Mouse (Mus musculus) limb, embryonic 15.5 days (tissue): ENCODE measurements around the gene Ces2f. TPM values are rescaled to one million over a fixed set of nuclear protein-coding genes. Genes with fewer than 3 reads are reported as not detected.
"Not testable (repeated sequence)": the region's sequence is repeated elsewhere in the genome, so short reads cannot be mapped to it uniquely, and the experiment has no call there.

Source experiments
- ATAC-seq: fragments of 200-750 bp; cut with Nextera tagmentation; 2 replicates; pipeline ENCODE4 v1.8.0; 2017; ENCODE audit warnings: low read depth, moderate TSS enrichment; ENCODE audit not compliant: insufficient number of reproducible peaks, low FRiP score, low TSS enrichment
- H3K27ac ChIP-seq: fragments of 300-500 bp; sonication (generic); 2 replicates; pipeline ENCODE4 v1.5.1; 2015; ENCODE audit warnings: moderate library complexity, mild to moderate bottlenecking, inconsistent platforms
- H3K27me3 ChIP-seq: fragments of 300-500 bp; sonication (generic); 2 replicates; pipeline ENCODE4 v1.6.1; 2015; ENCODE audit warnings: inconsistent platforms
- H3K36me3 ChIP-seq: fragments of 300-500 bp; sonication (generic); 2 replicates; pipeline ENCODE4 v1.6.1; 2015; ENCODE audit warnings: inconsistent platforms
- H3K4me1 ChIP-seq: fragments of 300-500 bp; sonication (generic); 2 replicates; pipeline ENCODE4 v1.6.1; 2015; ENCODE audit warnings: inconsistent platforms
- H3K4me2 ChIP-seq: fragments of 300-500 bp; sonication (generic); 2 replicates; pipeline ENCODE4 v1.6.1; 2015; ENCODE audit warnings: mild to moderate bottlenecking, inconsistent platforms
- H3K4me3 ChIP-seq: fragments of 300-500 bp; sonication (generic); 2 replicates; pipeline ENCODE4 v1.5.1; 2015; ENCODE audit warnings: mild to moderate bottlenecking, inconsistent platforms
- H3K9ac ChIP-seq: fragments of 300-500 bp; sonication (generic); 2 replicates; pipeline ENCODE4 v1.6.1; 2015; ENCODE audit warnings: inconsistent platforms
- H3K9me3 ChIP-seq: fragments of 300-500 bp; sonication (generic); 2 replicates; pipeline ENCODE4 v1.6.1; 2016; ENCODE audit warnings: inconsistent platforms
- WGBS: fragments of 180-500 bp; shearing (Covaris S2); methylation state at CpG from one replicate; pipeline ENCODE4 v1.1.7; 2015; 5-methylcytosine and 5-hydroxymethylcytosine counted together
- polyA plus RNA-seq: library from polyadenylated mRNA; unstranded; fragments of >200 nt; fragmentation: Nextera tagmentation; extraction: Ambion mirVana; gene quantifications from 2 replicates; pipeline ENCODE4 v1.2.1, GENCODE M21; 2015

Ces2f gene
- polyA plus RNA-seq: 0.52 and 1.0 TPM in 2 replicates

GRCm38 (mm10) chr8:104947056-104947455 lies at the start of gene Ces2f:
Ces2f (plus strand) TSS chr8:104947356.
- H3K4me1 ChIP-seq: no peaks in the 10 kb centered on the region
- no peak for ATAC-seq
- WGBS: 65% methylated on average over 4 of the region's 4 CpGs
- H3K27me3 ChIP-seq: no peaks in the 10 kb centered on the region
- no peak within 1 kb of the TSS for H3K27ac ChIP-seq
- no peaks in the 10 kb centered on the region for H3K9me3 ChIP-seq
- H3K9ac ChIP-seq: no peak within 1 kb of the TSS
- H3K36me3 ChIP-seq: no peaks in the 10 kb centered on the region
- H3K4me3 ChIP-seq: no peak within 1 kb of the TSS
- no peak within 1 kb of the TSS for H3K4me2 ChIP-seq

DNA sequence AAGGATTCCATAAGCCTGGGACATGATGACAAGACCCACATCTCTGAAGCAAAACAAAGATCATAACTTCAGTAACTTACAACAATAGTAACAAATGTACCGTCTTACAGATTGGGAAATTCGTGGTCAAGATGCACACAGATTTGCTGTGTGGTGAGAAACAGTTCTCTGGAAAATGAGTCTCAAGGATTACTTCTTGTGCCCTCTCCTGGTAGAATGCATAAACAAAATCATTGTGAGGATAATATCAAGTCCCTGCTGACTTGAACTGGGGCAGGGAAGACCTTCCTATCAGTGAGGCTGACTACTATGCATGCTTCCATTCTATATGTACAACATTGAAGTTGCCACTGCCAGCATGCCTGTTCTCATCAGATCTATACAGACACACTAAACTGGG lies 45.4 kb upstream of the Ces2f start:
- Histone ChIP-seq H3K4me2 (no peak overlapping the region), H3K36me3 (no peaks in the 10 kb centered on the region), H3K9ac (no peak overlapping the region), H3K4me3 (no peak overlapping the region), H3K27ac (no peak overlapping the region), H3K27me3 (no peaks in the 10 kb centered on the region), H3K9me3 (no peaks in the 10 kb centered on the region), H3K4me1 (no peaks in the 10 kb centered on the region)
- ATAC-seq: no peak
- 77% methylated on average over 2 of the region's 2 CpGs for WGBS

- no peaks in the 10 kb centered on the region for H3K9me3 ChIP-seq
- 43% methylated on average over 1 of the region's 1 CpGs for WGBS
- H3K36me3 ChIP-seq: no peaks in the 10 kb centered on the region
- ATAC-seq: no peak
- H3K4me3 ChIP-seq: no peak overlapping the region
- H3K27ac ChIP-seq: no peak overlapping the region
- H3K4me2 ChIP-seq: no peak overlapping the region
- no peak overlapping the region for H3K9ac ChIP-seq
- H3K27me3 ChIP-seq: no peaks in the 10 kb centered on the region
- no peaks in the 10 kb centered on the region for H3K4me1 ChIP-seq
These were observed 40.0 kb upstream of the Ces2f start for GRCm38 (mm10) chr8:104907111-104907510.

- not testable (repeated sequence) for H3K9me3 ChIP-seq, H3K27ac ChIP-seq, H3K9ac ChIP-seq, H3K4me1 ChIP-seq, H3K36me3 ChIP-seq, ATAC-seq, H3K4me2 ChIP-seq, H3K4me3 ChIP-seq, H3K27me3 ChIP-seq
- 68% methylated on average over 1 of the region's 1 CpGs for WGBS
These were observed 38.1 kb upstream of the Ces2f start for GRCm38 (mm10) chr8:104909021-104909420.

DNA sequence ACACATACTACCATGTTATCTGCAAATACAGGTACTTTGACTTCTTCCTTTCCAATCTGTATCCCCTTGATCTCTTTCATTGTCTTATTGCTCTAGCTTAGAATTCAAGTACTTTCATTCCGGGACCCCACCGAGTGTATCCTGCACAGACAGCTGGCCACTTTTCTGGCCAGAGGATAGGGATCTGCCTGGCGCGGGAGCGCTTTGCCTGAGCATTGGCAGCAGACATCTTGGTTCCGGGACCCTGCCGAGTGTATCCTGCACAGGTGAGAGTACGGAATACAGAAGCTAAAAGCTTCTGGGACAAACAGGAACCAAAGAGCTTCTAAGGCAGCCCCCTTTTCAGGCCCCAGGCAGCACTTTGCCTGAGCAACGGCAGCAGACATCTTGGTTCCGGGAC lies 37.5 kb upstream of the Ces2f start:
- not testable (repeated sequence) for H3K27me3 ChIP-seq, H3K4me2 ChIP-seq, H3K36me3 ChIP-seq, H3K9me3 ChIP-seq, ATAC-seq, H3K4me1 ChIP-seq, H3K4me3 ChIP-seq, H3K27ac ChIP-seq, H3K9ac ChIP-seq
- WGBS: 94% methylated on average over 10 of the region's 10 CpGs

- H3K9me3 ChIP-seq: no peaks in the 10 kb centered on the region
- no peak within 1 kb of the TSS for H3K4me2 ChIP-seq
- H3K4me3 ChIP-seq: no peak within 1 kb of the TSS
- ATAC-seq: no peak
- no peaks in the 10 kb centered on the region for H3K27me3 ChIP-seq
- no peak within 1 kb of the TSS for H3K27ac ChIP-seq
- WGBS: 56% methylated on average over 5 of the region's 5 CpGs
- no peaks in the 10 kb centered on the region for H3K4me1 ChIP-seq
- no peaks in the 10 kb centered on the region for H3K36me3 ChIP-seq
- H3K9ac ChIP-seq: no peak within 1 kb of the TSS
These were observed 21.1 kb upstream of the Ces2f start, which contains the start of gene Ces2e for GRCm38 (mm10) chr8:104925972-104926596. Ces2e (plus strand) TSS chr8:104926260.

DNA sequence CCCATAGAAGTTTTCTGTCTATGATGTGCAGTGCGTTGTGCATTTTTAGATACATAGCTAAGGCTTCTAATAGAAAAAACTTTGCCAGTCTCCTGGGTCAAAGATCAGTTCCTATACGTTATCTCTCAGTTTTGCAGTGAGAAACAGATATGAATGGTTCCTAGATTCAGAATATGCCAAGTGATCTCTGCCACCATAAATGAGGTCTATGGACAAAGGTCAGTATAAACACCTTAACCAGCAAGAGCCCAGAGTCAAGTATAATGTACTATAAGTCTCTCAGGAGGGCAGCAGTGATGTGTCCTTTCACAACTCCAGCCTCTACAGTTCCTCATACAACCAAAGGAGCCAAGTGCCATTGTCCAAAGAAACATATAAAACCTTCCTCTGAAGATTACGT lies 19.9 kb upstream of the Ces2f start:
- no peak overlapping the region for H3K4me2 ChIP-seq
- no peaks in the 10 kb centered on the region for H3K27me3 ChIP-seq
- H3K9ac ChIP-seq: no peak overlapping the region
- no peak for ATAC-seq
- WGBS: 81% methylated on average over 3 of the region's 3 CpGs
- H3K4me1 ChIP-seq: no peaks in the 10 kb centered on the region
- H3K9me3 ChIP-seq: no peaks in the 10 kb centered on the region
- no peak overlapping the region for H3K4me3 ChIP-seq
- no peak overlapping the region for H3K27ac ChIP-seq
- no peaks in the 10 kb centered on the region for H3K36me3 ChIP-seq

GRCm38 (mm10) chr8:104944665-104945064 lies 2.5 kb upstream of the Ces2f start:
- no peaks in the 10 kb centered on the region for H3K4me1 ChIP-seq
- ATAC-seq: no peak
- no peaks in the 10 kb centered on the region for H3K36me3 ChIP-seq
- H3K27me3 ChIP-seq: no peaks in the 10 kb centered on the region
- H3K4me3 ChIP-seq: no peak overlapping the region
- no peaks in the 10 kb centered on the region for H3K9me3 ChIP-seq
- H3K4me2 ChIP-seq: no peak overlapping the region
- no peak overlapping the region for H3K27ac ChIP-seq
- WGBS: 76% methylated on average over 2 of the region's 2 CpGs
- no peak overlapping the region for H3K9ac ChIP-seq

DNA sequence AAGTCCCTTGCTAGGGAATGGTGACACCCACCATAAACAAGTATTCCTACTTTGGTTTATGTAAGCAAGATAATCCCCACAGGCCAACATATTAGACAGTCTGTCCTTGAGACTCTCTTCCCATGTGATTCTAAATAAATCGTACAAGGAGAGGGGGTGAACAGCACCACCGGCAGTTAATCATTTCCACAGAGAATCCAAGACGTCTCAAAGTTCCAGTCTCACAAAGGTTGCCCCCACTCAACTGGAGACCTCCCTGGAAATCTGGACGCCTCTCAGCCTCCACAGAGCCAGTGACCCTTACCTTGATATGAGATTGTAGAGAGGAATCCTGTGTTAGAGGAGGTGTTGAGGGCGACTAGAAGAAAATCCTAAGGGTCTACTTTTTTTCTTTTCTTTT lies 1.9 kb downstream of the Ces2f start:
- H3K4me2 ChIP-seq: no peak overlapping the region
- no peak for ATAC-seq
- H3K4me3 ChIP-seq: no peak overlapping the region
- no peak overlapping the region for H3K27ac ChIP-seq
- no peaks in the 10 kb centered on the region for H3K9me3 ChIP-seq
- H3K9ac ChIP-seq: no peak overlapping the region
- H3K36me3 ChIP-seq: no peaks in the 10 kb centered on the region
- no peaks in the 10 kb centered on the region for H3K4me1 ChIP-seq
- WGBS: 78% methylated on average over 5 of the region's 5 CpGs
- no peaks in the 10 kb centered on the region for H3K27me3 ChIP-seq

DNA sequence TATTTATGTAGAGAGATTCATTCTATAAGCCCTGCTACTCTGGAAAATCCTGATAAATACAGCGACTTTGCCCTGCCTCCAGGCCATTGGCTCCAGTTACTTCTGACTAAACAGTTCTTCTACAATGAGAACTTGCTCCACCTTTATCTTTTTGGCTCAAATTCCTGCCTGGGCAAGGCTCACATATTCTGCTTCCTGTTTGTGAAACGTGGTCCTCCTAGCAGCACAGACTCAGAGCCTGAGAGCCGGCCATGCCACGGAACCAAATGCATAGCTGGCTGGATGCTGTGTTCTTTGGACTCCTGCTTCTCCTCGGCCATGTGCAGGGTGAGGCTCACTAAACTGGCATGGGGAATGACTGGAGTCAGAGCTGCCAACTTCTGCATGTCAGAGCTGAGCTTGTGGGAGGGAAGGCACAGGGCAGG lies 14.4 kb downstream of the Ces2f start, which contains the start of gene Ces2g:
Ces2g (plus strand) TSS at position 182 of the 425 bp plus-strand sequence.
- Histone ChIP-seq H3K36me3 (no peaks in the 10 kb centered on the region), H3K27ac (peak within 1 kb of the TSS; percentile 38; the same call in 1 of the 2 replicates), H3K4me3 (no peak within 1 kb of the TSS), H3K4me1 (no peaks in the 10 kb centered on the region), H3K9me3 (no peaks in the 10 kb centered on the region), H3K27me3 (no peaks in the 10 kb centered on the region), H3K4me2 (no peak within 1 kb of the TSS), H3K9ac (no peak within 1 kb of the TSS)
- 56% methylated on average over 5 of the region's 5 CpGs for WGBS
- no peak for ATAC-seq

DNA sequence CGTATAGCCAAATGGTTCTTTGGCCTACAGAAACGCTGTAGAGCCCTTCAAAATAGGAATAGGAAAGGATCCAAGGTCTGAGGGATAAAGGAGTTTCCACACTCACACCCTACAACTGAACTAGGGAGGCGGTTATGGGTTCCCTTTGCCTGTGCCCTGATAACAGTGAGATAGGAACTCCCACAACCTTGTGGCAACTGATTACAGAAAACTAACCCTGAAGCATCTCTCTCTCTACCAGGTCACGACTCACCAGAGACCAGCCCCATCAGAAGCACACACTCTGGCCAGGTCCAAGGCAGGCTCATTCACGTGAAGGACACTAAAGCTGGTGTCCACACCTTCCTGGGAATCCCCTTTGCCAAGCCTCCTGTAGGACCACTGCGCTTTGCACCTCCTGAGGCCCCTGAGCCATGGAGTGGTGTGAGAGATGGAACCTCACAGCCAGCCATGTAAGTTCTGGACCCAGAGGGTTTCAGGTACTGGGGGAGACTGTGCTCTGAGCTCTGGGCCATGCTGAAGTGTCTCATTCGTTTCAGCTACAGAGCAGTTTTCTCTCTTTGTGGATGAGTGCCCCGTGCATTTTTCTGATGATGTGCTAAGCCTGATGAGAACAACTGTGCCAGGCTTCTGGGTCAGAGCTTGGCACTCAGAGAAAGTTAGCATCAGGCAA lies 15.2 kb downstream of the Ces2f start:
- WGBS: 72% methylated on average over 8 of the region's 8 CpGs
- no peak overlapping the region for H3K4me3 ChIP-seq
- no peak for ATAC-seq
- no peaks in the 10 kb centered on the region for H3K9me3 ChIP-seq
- H3K27ac ChIP-seq: no peak overlapping the region
- no peaks in the 10 kb centered on the region for H3K4me1 ChIP-seq
- H3K27me3 ChIP-seq: no peaks in the 10 kb centered on the region
- no peaks in the 10 kb centered on the region for H3K36me3 ChIP-seq
- no peak overlapping the region for H3K4me2 ChIP-seq
- H3K9ac ChIP-seq: no peak overlapping the region

DNA sequence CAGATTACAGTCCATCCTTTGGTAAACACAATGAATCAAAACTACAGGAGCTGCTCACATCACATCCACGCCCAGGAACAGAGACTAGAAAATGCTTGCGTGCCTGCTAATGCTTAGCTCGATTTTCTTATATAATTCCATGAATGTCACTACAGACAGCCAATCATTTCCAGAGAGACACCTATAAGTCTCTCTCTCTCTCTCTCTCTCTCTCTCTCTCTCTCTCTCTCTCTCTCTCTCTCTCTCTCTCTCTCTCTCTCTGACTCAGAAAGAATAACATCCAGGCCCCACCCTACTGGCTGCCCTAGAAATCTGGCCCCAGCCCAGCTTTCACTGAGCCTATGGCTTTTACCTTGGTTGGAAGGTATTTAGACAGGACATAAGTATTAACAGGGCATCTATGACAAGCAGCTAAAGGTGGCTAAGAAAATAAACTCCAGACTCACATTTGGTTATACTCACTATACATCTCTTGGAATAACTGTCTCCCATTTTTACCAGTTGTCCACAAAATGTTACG lies 16.3 kb downstream of the Ces2f start:
- no peak overlapping the region for H3K4me2 ChIP-seq
- H3K27ac ChIP-seq: no peak overlapping the region
- no peak overlapping the region for H3K4me3 ChIP-seq
- no peak for ATAC-seq
- H3K27me3 ChIP-seq: no peaks in the 10 kb centered on the region
- H3K9me3 ChIP-seq: no peaks in the 10 kb centered on the region
- H3K36me3 ChIP-seq: no peaks in the 10 kb centered on the region
- H3K4me1 ChIP-seq: no peaks in the 10 kb centered on the region
- 82% methylated on average over 4 of the region's 4 CpGs for WGBS
- no peak overlapping the region for H3K9ac ChIP-seq
